Mouse (Mus musculus) v-Abl transformed pro-B cells (cell line): ENCODE data around the gene Rapgef2.

ENCODE experiments used
- in situ Hi-C, 2 experiments: fragments of 400-800 bp; cut with MboI; formaldehyde crosslinking; loops; one replicate each; pipeline ENCODE4 v1.15.1; 2025; ENCODE audit not compliant: unreplicated experiment in 2 of 2

Gene Rapgef2

GRCm38 (mm10) chr3:79238456-79239065 is 47.8 kb downstream of the Rapgef2 start:
- in situ Hi-C loops, result no loop called here

GRCm38 (mm10) chr3:79237619-79238342 is 48.5 kb downstream of the Rapgef2 start:
- in situ Hi-C loops, result no loop called here

GRCm38 (mm10) chr3:79234485-79234884 is 51.8 kb downstream of the Rapgef2 start:
- in situ Hi-C loops, result no loop called here

- in situ Hi-C loops, result no loop called here
Observed at GRCm38 (mm10) chr3:79233478-79234415, 52.6 kb downstream of the Rapgef2 start.

- in situ Hi-C loops, result no loop called here
Observed at GRCm38 (mm10) chr3:79230718-79231117, 55.6 kb downstream of the Rapgef2 start.

- in situ Hi-C loops, result loop anchor here (10.0 kb wide), 3 partner anchors 55 to 355 kb away; partner anchors contain the start of gene Rapgef2 (in 1 of the 2)
Observed at GRCm38 (mm10) chr3:79229546-79229945, 56.8 kb downstream of the Rapgef2 start.

GRCm38 (mm10) chr3:79228304-79228703 is 58.0 kb downstream of the Rapgef2 start:
- in situ Hi-C loops, result loop anchor here (10.0 kb wide), 3 partner anchors 56 to 356 kb away; partner anchors contain the start of gene Rapgef2 (in 1 of the 2)

- in situ Hi-C loops, result loop anchor here (10.0 kb wide), 3 partner anchors 57 to 357 kb away; partner anchors contain the start of gene Rapgef2 (in 1 of the 2)
Observed at GRCm38 (mm10) chr3:79227356-79228088, 58.8 kb downstream of the Rapgef2 start.

- in situ Hi-C loops, result loop anchor here (10.0 kb wide), 3 partner anchors 58 to 358 kb away; partner anchors contain the start of gene Rapgef2 (in 1 of the 2)
Observed at GRCm38 (mm10) chr3:79226807-79227206, 59.5 kb downstream of the Rapgef2 start.

GRCm38 (mm10) chr3:79225888-79226287 is 60.4 kb downstream of the Rapgef2 start:
- in situ Hi-C loops, result loop anchor here (10.0 kb wide), 3 partner anchors 59 to 359 kb away; partner anchors contain the start of gene Rapgef2 (in 1 of the 2)

- in situ Hi-C loops, result loop anchor here (5.0 to 10.0 kb wide), 4 partner anchors 60 to 363 kb away; partner anchors contain the start of gene Rapgef2 (in 1 of the 2)
Observed at GRCm38 (mm10) chr3:79224352-79224751, 62.0 kb downstream of the Rapgef2 start.

- in situ Hi-C loops, result loop anchor here (5.0 to 10.0 kb wide), 4 partner anchors 62 to 364 kb away; partner anchors contain the start of gene Rapgef2 (in 1 of the 2)
Observed at GRCm38 (mm10) chr3:79223281-79223680, 63.0 kb downstream of the Rapgef2 start.

GRCm38 (mm10) chr3:79222192-79222960 is 63.9 kb downstream of the Rapgef2 start:
- in situ Hi-C loops, result loop anchor here (5.0 to 10.0 kb wide), 4 partner anchors 62 to 365 kb away; partner anchors contain the start of gene Rapgef2 (in 1 of the 2)

- in situ Hi-C loops, result loop anchor here (5.0 to 10.0 kb wide), 4 partner anchors 63 to 366 kb away; partner anchors contain the start of gene Rapgef2 (in 1 of the 2)
Observed at GRCm38 (mm10) chr3:79221296-79222191, 64.8 kb downstream of the Rapgef2 start.

- in situ Hi-C loops, result no loop called here
Observed at GRCm38 (mm10) chr3:79219144-79219930, 67.0 kb downstream of the Rapgef2 start.

- in situ Hi-C loops, result no loop called here
Observed at GRCm38 (mm10) chr3:79218566-79219051, 67.7 kb downstream of the Rapgef2 start.

GRCm38 (mm10) chr3:79210243-79210642 is 76.1 kb downstream of the Rapgef2 start:
- in situ Hi-C loops, result no loop called here
